Mouse (Mus musculus): ENCODE results near the gene Hist1h4k. TPM values are rescaled to one million over a fixed set of nuclear protein-coding genes. Genes with fewer than 3 reads are reported as not detected.

Hist1h4k gene
- polyA plus RNA-seq, 1 experiment: 29.6 TPM

DNA sequence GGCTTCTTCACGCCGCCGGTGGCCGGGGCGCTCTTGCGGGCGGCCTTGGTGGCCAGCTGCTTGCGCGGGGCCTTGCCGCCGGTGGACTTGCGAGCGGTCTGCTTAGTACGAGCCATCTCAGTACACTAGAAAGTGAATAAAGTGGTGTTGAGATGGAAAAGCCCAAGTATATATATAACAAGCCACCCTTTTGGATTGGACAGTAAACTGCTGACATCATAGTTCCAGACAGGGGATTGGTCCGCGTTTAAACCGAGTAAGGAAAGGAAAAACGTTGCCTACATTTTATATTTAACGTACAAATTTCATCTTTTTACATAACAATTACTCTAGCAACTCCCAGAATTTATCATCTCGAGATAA, 32.9 kb upstream of the Hist1h4k start, which contains the start of gene Hist1h3i:
TSS of gene Hist1h3i (minus strand) at position 116 of the 363 bp plus-strand sequence.
- DNase-seq (ENCODE audit: low read depth): peak; percentile 98
- TF ChIP-seq POLR2A (IDR thresholded peaks at IDR 0.05; ENCODE audit: borderline replicate concordance, extremely low read depth, insufficient read depth, insufficient read length, poor library complexity, severe bottlenecking) (peak; percentile 3; the same call in 1 of the 2 replicates), CTCF (IDR thresholded peaks at IDR 0.05; ENCODE audit: borderline replicate concordance, extremely low read depth, insufficient read depth, insufficient read length) (no peak)

DNA sequence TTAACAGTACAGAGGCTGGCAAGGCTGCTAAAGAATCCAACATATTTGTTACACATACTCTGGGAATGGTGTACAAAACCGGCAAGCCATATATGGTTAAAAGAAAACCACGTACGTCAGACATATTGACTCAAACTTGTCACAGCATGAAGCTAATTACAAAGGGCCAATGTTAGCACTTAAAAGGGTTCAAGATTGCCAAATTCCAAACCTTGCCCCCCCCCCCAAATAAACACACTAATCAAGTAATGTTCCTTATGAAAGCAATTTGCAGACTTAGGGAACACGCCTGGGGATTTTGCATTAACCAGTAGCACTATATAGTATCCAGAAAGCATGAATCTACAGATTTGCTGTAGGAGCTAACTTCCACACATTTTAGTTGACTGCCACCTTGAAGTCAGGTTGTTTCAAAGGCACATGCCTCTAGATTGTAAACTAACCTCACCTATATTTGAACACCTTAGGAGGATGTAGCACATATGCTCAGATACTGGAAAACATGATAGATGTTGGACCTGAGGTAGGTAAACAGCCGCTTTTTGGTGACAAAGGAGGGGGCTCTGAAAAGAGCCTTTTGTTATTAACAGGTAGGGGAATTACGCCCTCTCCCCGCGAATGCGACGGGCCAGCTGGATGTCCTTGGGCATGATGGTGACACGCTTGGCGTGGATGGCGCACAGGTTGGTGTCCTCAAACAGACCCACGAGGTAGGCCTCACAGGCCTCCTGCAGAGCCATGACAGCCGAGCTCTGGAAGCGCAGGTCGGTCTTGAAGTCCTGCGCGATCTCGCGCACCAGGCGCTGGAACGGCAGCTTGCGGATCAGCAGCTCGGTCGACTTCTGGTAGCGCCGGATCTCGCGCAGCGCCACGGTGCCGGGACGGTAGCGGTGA, 32.3 kb upstream of the Hist1h4k start:
- DNase-seq (ENCODE audit: low read depth): peak; percentile 77

DNA sequence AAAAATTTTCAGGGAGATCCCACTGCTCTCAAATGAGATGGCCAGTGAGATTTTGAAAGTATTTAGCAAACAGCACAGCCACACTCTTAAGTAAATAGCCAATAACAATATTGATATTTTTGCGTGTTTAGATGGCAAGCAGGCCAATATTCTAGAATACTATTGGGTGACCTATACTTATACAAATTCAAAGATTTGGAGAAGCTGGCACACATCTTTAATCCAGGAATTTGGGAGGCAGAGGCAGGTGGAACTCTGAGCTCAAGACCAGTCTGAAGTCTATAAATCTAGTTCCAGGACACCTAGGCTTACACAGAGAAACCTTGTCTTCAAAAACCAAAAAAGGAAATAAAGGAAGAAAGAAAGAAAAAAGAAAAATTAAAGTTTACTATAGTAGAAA, 31.3 kb upstream of the Hist1h4k start:
- DNase-seq (ENCODE audit: low read depth): no peak
- TF ChIP-seq POLR2A (IDR thresholded peaks at IDR 0.05; ENCODE audit: borderline replicate concordance, extremely low read depth, insufficient read depth, insufficient read length, poor library complexity, severe bottlenecking) (no peak), CTCF (IDR thresholded peaks at IDR 0.05; ENCODE audit: borderline replicate concordance, extremely low read depth, insufficient read depth, insufficient read length) (no peak)

DNA sequence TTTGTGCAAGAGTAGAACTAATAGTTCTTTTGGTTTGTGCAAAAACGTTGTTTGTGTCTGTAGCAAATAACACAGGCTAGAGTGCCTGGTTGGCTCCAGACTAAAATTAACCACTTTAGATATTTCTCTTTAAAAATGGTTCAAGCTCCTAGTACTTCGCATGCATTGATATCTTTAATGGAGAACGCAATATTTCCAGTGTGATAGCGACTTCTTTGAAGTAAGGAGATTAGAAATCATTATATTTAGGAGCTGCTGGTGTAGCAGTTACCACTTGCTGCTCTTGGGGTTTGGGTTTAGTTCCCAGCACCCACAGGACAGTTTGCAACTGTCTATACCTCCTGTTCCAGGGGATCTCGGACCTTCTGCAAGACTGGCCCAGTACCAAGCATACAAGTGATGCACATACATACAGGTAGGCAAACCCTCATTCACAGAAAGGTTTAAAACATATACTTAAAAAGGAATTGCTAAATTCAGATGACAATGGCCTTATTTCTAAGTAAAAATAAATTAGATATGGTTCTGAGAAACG, 30.8 kb upstream of the Hist1h4k start:
- TF ChIP-seq POLR2A (IDR thresholded peaks at IDR 0.05; ENCODE audit: borderline replicate concordance, extremely low read depth, insufficient read depth, insufficient read length, poor library complexity, severe bottlenecking): no peak
- no peak for TF ChIP-seq CTCF (IDR thresholded peaks at IDR 0.05; ENCODE audit: borderline replicate concordance, extremely low read depth, insufficient read depth, insufficient read length)
- DNase-seq (ENCODE audit: low read depth): no peak

DNA sequence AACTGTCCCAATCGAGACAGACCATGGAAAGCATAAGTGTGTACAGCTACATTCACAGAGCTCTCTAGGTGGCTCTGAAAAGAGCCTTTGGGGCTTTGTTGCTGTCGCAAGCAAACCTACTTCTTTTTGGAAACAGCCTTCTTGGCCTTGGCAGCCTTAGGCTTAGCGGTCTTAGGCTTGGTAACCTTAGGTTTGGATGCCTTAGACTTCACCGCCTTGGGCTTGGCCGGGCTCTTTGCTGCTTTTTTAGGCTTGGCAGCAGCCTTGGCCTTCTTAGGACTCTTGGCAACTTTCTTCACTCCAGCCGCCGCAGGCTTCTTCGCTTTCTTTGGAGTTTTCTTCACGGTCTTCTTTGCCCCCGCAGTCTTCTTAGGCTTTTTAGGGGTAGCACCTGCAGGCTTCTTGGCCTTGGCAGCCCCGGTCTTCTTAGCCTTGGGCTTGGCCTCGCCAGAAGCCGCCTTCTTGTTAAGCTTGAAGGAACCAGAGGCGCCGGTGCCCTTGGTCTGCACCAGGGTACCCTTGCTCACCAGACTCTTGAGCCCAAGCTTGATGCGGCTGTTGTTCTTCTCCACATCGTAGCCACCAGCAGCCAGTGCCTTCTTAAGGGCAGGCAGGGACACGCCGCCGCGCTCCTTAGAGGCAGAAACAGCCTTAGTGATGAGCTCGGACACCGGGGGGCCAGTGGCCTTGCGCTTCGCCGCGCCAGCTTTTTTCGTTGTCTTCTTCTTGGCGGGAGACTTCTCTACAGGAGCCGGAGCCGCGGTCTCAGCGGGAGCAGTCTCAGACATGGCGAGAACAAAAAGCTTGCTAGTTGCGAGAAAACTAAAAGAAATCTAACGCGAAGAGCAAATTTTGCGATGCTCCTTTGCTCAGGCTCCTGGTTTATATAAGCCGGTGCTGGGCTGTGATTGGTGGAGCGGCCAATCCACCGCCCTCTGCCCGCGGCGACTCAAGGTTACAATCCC, 29.7 kb upstream of the Hist1h4k start, which contains the start of gene Hist1h1b:
TSS of gene Hist1h1b (minus strand) at position 859 of the 965 bp plus-strand sequence.
- peak; percentile 27; the same call in 1 of the 2 replicates for TF ChIP-seq POLR2A (IDR thresholded peaks at IDR 0.05; ENCODE audit: borderline replicate concordance, extremely low read depth, insufficient read depth, insufficient read length, poor library complexity, severe bottlenecking)
- no peak for TF ChIP-seq CTCF (IDR thresholded peaks at IDR 0.05; ENCODE audit: borderline replicate concordance, extremely low read depth, insufficient read depth, insufficient read length)
- DNase-seq (ENCODE audit: low read depth): peak; percentile 91

DNA sequence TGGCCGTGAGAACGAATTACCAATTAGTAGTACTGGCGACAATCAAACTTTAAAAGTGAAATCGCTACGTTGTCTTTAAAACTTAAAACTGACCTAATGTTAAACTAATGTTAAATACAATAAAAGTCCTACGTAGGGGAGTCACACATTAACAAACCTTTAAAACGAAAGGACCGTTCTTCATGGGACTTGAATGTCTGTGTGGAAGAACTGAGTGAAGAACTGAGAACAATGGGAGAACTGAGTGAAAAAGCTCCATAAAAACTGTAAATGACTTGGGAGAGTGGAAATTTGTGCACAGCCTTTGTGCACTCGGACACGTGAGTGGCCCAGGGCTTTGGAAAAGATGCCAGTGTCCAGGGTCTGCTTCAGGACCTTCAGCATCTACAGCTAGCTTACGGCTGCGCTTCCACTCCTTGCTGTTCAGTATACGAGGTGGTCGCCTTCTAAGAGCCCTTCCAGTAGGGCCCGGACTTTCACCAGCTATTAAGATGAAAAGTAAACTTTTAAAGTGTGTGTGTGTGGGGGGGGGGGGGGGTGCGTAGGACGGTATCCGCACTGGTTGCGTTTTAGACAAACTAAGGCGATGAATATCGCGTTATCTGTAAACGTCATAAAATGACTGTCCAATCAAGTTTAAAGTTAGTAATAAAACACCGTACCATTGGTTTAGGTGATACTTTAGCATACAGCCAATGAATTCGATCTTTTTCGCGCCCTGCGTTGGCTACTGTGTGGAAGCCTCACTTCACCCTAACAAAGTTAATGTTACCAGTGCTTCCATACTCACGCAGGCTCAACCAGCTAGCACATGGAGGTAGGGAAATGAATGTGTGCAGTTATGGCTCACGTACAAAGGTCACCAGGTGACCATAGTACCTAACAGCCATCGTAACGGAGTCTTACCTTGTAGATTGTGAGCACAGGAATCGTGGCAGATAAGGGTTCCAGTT, 28.8 kb upstream of the Hist1h4k start:
- TF ChIP-seq CTCF (IDR thresholded peaks at IDR 0.05; ENCODE audit: borderline replicate concordance, extremely low read depth, insufficient read depth, insufficient read length) (no peak), POLR2A (IDR thresholded peaks at IDR 0.05; ENCODE audit: borderline replicate concordance, extremely low read depth, insufficient read depth, insufficient read length, poor library complexity, severe bottlenecking) (peak; percentile 17; the same call in 1 of the 2 replicates)
- DNase-seq (ENCODE audit: low read depth): peak; percentile 97

DNA sequence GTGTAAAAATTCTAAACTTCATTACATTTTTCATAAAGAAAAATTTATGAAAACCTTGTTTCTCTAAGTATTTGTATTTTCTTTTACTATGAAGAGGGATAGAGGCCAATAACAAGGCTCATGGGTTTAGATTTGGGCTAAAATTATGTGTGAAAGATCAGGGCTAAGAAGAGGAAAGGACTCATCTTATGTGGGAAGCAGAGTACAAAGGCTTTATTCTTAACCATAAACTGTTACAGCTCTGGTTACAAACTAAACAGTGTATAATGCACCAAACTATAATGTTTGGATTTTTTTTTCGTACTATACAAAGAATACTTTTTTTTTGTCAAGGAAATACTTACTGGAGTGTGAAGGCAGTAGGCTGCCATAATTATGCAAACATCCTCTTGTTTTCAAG, 5.4 kb upstream of the Hist1h4k start:
- no peak for TF ChIP-seq POLR2A (IDR thresholded peaks at IDR 0.05; ENCODE audit: borderline replicate concordance, extremely low read depth, insufficient read depth, insufficient read length, poor library complexity, severe bottlenecking)
- TF ChIP-seq CTCF (IDR thresholded peaks at IDR 0.05; ENCODE audit: borderline replicate concordance, extremely low read depth, insufficient read depth, insufficient read length): no peak
- DNase-seq (ENCODE audit: low read depth): no peak

DNA sequence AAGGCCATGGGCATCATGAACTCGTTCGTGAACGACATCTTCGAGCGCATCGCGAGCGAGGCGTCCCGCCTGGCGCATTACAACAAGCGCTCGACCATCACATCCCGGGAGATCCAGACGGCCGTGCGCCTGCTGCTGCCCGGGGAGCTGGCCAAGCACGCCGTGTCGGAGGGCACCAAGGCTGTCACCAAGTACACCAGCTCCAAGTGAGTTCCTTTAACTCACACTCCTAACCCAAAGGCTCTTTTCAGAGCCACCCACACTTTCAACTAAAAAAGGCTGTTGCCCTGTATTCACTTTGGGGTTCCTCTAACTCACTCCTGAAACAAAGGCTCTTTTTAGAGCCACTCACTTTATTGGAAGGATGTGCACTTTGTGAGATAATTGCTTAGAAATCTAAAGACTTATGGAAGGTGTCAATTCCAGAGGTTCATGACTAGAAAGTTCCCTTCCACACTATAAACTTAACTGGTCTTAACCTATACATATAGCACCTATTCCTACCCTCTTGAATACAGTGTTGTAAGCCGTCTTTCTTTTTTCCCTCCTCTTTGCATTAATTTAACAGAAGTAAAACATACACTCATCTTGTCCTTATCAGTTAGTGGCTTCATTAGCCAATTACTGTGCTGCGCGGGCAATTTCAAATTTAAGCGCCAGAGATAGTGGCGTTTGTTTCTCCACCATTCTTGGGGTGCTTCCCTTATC, 4.1 kb upstream of the Hist1h4k start:
- DNase-seq (ENCODE audit: low read depth): peak; percentile 81

DNA sequence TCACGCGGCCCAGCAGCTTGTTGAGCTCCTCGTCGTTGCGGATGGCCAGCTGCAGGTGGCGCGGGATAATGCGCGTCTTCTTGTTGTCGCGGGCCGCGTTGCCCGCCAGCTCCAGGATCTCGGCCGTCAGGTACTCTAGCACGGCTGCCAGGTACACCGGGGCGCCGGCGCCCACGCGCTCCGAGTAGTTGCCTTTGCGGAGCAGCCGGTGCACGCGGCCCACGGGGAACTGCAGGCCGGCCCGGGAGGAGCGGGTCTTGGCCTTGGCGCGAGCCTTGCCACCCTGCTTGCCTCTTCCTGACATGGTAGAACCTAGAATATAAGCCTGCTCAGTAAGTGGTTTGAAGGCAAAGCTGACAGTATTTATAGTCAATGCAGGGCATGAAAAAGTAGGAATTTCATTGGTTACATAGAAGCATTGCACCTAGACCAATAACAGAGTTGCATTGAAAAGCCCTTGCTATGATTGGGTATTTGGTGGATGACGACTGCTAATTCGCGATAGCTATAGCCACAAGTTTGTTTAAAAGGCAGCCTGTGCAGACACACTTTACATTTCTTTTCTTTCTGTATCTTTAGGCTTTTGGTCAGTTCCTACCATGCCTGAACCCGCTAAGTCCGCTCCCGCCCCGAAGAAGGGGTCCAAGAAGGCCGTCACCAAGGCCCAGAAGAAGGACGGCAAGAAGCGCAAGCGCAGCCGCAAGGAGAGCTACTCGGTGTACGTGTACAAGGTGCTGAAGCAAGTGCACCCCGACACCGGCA, 3.4 kb upstream of the Hist1h4k start, which contains the start of the genes Hist1h2ak and Hist1h2bn:
TSS of gene Hist1h2ak (minus strand) at position 304 of the 762 bp plus-strand sequence.
TSS of gene Hist1h2bn (plus strand) at position 600 of the 762 bp plus-strand sequence.
- DNase-seq (ENCODE audit: low read depth): peak; percentile 99
- 0 out of 2 replicates have a peak, but pooled peaks have one; percentile 39 for TF ChIP-seq POLR2A (IDR thresholded peaks at IDR 0.05; ENCODE audit: borderline replicate concordance, extremely low read depth, insufficient read depth, insufficient read length, poor library complexity, severe bottlenecking)
